Mouse (Mus musculus) T-helper 1 cell (primary cell): ENCODE measurements around the gene Coq8a.

Experiments
- in situ Hi-C: fragments of 300-600 bp; cut with MboI, MseI; formaldehyde crosslinking; loops from one replicate; pipeline ENCODE4 v1.15.1; 2025; ENCODE audit warnings: high pct_unique_total_duplicates

The Coq8a gene

DNA sequence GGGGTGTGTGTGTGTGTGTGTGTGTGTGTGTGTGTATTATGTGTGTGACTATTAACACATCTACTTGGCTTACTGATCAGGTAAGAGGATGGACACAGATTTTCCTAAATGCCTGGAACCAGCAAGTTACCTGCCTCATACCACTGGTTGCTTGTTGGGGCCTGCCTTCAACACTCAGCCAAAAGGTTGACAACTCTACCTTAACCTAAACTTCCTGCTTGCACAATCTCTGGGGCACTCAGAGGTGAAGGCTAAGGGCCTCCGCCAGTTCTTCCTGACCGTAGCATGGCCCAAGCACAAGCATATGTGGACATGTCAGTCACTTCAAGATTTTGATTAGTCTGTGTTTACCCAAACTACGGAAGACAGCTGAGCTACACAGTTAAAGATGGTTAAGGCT is 1.4 kb downstream of the Coq8a start:
- in situ Hi-C loops: no loop called here

DNA sequence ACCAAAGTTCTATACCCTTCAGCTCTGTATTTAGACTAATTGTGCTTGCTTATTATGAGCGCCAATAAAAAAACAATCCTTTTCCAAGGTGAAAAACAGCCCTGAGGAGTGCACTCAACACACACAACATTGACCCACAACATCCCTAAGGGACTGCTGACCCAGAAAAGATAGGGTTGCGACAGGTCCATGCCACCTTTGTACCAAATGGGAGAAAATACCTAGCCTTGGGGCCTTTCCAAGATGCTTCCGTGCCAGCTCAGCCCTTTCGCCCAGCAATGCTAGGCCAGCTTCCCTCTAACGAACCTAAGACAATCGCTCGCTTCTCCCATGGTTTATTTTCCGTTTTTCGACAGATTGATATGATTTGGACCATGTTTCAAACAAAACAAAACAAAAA is 2.9 kb downstream of the Coq8a start:
- in situ Hi-C loops: no loop called here

DNA sequence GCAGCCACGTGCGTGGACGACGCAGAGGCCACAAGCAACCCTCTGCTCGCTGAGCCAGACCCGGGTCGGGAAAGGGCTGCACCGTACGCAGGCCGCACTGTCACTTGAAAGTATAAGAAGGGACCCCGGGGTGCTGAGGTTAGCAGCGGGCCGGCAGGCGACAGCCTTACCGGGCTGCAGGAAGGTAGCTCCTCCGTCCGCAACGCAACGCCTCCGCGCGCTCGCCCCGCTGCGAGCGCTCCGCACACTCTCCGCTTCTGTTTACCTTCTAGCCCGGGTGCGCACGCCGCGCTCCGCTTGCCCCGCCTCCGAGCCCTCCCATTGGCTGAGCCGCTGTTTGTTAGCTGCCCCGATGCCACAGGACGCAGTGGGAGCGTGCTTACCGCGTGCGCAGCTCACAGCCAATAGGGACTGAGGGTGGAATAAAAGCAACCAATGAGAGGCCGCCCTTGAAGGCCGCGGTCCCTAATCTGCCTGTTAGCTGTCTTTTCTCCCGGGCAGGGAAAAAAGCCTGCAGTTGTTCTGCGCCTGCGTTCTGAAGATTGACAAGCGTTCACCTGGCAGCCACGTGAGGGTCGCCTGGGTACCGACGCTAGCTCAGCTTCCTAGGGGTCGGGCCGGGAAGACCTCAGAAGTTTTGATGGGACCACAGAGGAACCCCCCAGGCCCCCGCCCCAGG is 3.6 kb downstream of the Coq8a start:
- in situ Hi-C loops: no loop called here

DNA sequence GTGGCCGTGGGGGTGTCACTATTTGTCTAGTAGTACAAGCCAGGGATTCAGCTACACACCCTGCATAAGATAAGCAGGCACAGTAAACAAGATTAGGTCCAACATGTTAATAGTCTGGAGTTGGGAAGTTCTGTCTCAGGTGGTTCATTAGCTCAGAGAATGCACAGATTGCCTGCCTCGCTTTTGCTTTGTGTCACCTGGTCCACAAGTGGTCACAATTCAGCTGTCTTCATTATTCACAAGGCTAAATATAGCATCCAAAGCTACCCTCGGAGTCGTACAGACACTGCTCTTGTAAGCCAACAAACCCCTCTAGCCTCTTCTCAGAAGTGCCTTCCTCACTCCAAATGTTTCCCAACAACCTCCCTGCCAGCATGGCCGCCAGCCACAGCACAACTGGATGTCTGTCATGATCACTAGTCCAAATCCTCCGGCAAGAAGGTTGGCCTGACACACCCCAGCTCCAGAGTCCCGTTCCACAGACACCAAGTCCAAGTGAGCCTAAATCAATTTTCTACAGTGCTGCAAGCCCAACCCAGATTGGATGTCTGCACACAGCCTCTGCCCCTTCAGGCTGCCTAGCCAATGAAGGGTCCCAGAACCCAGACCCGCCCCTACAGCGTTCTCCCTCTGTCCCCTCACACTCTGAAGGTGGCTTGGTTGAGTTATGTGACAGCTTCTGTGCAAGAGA is 4.5 kb downstream of the Coq8a start:
- in situ Hi-C loops: no loop called here

DNA sequence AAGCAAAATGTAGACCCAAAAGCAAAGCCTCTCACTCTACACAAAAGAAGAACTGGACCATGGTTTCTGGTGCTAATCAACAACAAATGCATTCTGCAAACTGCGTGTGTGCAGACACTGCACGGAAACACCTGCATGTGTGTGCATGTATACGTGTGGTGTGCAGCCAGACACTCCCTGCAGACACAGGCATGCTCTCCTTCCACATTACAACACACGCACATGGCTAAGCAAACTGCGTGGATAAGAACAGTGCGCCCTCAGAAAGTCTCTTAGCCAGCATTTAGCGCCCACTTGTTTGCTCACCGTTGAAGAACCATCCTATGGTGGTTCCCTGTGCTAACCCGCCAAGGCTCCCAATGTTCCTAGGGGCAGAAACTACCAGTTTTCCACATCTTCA is 5.4 kb downstream of the Coq8a start:
- in situ Hi-C loops: no loop called here

DNA sequence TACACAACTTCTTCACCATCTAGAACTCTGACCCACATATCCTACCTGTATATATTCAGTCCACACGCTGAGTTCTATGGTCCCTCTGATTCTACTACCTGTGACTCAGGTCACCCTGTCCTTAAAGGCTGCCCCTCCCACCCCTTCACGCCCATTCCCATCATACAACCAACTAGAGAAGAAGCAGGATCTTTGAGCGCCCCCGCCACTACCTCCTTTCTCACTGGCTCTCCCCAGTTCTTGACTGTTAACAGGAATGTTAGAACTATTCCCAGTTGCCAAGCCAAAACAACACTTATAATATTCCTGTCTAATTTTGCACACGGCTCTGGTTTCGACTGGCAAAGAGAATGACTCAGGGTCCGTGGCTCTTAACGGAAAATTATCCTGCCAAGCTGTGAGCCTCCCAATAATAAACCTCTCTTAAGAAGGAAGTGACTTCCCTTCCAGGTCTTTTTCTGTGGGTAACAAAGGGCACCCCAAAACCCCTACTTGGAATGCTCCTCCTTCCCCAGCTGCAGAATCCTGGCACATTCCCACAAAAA is 5.9 kb downstream of the Coq8a start:
- in situ Hi-C loops: no loop called here

DNA sequence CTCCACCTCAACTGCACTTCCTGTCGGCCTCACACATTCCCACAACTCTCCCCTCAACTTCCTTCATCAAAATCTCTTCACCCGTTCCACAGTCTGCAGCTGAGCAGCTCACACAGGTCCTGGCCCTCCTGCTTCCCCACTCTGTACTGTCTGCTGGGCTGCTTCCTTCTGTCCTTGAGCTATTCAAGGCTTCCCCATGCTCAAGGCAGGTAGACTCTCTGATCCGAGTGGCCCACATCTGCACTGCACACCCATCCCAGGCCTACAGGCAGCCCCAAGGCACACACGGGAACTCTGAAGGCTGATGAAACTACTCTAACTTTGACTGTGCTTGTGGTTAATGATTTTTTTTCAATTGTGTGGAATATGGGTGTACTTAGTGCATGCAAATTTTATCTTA is 6.5 kb downstream of the Coq8a start:
- in situ Hi-C loops: no loop called here

DNA sequence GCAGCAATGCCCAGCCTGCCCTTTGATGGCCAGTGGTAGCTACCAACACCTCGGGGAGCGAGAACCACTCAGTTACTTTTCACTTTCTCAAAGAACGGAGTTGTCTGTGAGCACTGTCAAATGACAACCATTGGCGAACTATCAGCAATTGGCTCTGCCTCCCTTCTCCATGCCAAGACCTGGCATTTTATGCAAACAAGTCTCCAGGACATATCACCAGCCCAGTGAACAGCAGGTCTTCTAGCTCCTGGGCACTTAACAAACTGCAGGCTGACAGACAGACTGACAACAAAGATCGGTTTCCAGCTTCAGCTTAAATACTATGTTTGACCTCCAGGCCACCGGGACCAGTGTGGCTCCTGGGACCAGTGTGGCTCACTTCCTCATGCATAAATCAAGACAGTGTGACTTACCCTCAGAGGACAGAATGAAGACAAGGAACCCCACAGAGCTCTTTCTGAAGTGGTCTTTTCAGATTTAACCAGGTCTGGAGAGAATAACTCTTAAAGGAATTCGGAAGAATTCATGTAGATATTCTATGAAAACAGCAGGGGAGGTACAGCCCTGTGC is 7.7 kb downstream of the Coq8a start:
- in situ Hi-C loops: no loop called here

DNA sequence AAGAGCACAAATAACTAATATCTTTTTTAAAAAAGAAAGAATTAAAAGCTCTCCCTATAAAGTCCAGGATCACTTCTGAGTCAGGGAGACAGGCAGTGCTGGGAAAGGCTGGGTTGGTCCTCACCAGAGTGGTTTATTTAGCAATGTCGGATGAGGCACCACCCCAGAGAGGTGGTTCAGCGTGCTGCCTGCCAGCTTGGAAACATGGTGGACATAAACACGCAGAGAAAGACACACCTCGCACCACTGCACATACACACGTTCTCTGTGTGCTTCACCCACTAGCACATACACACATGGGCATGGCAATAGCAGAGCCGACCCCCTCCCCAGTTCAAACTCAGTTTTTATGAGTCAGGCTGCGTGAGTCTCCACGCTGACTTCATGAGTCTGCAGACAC is 8.3 kb downstream of the Coq8a start:
- in situ Hi-C loops: no loop called here

DNA sequence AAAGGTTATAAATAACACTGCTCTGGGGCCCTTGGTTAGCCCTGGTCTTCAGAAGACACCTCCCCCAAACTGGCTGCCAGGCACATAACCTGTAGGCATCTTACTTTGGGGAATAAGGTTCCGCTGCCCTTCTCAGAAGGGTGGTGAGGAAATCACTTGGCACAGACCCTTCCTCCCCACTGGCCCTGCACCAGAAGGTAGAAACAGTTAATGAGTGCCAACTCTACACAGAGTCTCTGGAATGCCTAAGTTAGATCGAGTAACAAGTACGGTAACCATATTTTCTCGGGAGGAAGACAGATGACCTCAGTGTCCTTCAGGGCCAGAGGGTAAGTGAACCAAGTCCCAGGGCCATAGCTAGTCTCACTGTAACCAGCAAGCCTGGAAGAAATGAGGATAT is 10.5 kb downstream of the Coq8a start:
- in situ Hi-C loops: no loop called here

DNA sequence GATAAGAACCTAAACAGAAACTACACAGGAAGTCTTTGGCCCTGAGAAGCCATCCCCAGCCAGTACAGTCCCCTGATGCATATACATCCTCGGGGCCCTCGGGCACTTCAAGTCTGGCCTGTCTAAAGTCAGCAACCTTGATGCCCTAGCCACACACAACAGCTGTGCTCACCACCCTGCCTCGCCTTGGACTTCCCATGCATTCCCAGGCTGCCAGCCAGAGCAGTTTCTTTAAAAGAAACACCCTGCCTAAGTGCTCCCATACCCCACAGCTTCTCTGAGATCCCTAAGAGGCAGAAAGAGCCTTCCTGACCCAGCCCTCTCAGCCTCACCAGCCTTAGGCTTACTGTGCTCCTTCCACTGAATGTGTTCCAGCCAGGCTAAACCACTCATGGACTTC is 13.0 kb downstream of the Coq8a start:
- in situ Hi-C loops: no loop called here

DNA sequence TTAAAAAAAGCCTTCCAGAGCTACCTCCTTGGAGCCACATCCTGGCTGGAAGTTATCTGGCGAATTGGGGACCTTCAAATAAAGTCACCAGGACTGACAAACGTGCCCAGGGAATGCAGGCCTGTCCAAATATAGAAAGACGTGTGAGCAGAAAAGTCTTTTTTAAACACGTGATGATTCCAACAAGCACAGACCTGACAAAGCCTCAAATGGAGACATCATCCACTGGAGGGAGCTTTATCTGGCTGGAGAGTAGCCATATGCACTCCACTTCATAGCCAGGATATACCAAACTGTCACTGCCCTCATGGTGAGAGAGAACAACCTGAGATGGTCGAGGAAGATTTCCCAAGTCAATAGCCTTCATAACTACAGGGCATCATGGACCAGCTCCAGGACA is 13.5 kb downstream of the Coq8a start:
- in situ Hi-C loops: no loop called here

DNA sequence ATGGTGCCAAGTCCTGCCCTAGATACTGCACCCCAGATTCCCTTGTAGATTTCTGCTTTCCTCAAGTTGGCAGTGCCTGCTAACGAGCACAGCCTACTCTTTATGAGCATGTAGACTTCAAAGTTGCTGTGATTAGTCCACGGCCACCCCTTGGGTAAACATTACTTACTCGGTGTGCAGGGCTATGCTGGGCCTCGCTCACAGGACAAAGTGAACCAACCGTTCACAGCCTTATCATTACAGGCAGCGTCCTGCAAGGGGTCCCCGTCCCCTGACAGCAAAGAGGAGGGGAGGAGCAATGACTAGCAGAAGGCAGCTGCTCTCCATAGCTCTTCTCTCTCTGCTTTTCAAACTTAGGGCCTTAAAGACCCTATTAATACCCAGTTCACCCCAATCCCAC is 14.6 kb downstream of the Coq8a start:
- in situ Hi-C loops: no loop called here

DNA sequence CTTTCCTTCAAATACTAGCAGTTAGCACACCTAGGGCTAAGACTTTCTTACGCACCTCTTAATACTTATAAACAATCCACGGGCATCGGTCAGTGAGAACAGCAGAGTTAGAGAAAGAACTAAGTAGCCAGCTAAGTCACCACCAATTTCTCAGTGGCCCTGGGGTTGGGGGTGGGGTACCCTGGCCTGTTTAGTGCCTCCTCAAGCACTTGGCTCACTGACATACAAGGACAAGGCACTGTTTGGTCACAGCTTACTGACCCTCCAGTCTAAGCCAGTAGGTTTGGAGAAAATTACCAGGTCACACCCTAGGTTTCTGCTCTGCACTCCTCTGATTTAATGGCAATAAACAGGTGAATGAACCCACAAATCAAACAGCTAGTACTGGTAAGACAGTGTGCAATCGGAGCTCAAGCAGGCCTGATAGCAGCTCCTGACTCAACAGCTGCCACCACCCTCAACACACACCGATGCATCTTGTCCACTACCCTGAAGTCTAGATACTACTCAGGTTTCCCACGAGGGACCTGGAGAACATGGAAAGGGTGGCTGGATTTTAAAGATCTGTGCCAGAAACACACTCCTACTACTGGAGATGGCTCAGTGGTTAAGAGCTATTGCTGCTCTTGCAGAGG is 15.8 kb downstream of the Coq8a start:
- in situ Hi-C loops: no loop called here

DNA sequence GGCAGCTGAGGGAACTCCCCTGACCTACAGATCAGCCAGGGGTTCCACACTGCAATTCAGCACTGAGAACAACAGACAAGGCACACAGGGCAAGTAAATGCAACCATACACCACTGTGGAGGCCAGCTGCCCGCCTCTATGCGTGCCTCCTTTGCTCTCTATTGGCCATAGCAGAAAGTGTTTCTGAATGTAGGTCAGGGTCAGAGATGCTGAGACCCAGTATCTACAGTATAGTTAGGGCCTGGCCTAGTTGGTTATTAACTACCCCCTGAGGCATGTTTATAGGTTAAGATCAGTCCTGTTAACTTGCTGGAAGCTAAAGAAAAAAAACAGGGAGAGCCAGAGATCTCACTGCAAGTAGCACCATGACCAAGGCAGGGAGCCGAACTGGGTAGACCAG is 16.7 kb downstream of the Coq8a start:
- in situ Hi-C loops: no loop called here

DNA sequence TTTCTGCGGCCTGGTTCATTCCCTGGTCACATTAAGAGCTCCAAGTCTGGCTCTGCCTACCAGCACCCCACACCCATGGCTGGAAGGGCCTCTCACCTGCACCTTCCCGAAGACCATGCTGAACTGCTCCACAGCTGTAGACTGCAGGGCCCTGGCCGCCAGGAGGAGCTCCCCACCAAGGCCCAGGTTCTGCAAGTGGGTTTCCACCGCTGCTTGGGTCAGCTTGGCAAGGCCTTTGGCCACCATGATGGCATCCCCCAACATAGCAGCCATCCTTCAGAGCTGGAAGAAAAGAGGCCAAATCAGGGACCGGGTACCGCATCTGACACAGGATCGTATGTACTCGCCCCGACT is 17.5 kb downstream of the Coq8a start:
- in situ Hi-C loops: no loop called here

DNA sequence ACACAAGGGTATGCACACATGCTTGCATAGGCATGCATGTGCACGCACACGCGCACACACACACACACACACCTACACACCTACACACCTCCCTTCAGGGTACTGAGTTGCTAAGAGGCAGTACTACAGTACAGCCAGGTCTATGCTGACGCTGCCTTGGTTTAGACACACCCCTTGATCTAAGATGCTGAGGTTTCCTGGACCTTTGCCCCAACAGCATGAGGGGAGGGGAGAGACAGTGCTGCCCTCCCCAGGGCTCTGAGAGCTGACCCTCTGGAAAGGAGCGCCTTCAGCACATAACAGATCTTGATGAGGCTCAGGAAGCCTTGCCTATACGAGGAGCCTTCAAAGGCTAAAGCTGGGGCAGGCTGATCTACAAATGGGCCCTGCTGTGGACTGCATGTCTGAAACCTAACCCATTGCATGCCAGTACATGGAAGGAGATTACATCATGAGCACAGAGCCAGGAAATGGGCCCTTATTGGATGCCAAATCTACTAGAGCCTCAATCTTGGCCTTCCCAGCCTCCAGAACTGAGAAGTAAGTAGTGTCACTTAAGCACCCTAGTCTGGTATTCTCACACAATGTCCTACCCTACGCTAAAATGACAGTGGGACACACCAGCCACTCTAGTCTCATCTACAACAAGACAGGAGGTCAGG is 18.0 kb downstream of the Coq8a start:
- in situ Hi-C loops: no loop called here

DNA sequence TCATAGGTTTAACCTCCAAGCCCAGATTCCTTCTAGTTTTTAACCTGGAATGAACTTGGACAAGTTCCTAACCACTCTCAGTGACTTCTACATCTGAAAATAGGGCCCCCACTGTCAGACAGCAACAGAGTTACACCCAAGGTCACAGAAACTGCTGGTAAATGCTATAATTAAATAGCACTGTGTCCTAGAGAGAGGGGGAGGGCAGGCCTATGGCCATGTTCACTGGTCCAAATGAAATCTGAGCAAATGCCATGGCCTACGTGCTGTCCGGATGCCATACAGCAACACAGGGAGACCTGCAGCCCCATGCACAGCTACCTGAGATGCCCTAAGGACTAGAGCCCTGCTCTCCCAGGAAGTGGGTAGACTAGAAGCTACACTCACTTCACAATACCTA is 19.6 kb downstream of the Coq8a start:
- in situ Hi-C loops: loop anchor here (5.0 kb wide), 1 partner anchor 37 kb away; no protein-coding TSS in a partner anchor

DNA sequence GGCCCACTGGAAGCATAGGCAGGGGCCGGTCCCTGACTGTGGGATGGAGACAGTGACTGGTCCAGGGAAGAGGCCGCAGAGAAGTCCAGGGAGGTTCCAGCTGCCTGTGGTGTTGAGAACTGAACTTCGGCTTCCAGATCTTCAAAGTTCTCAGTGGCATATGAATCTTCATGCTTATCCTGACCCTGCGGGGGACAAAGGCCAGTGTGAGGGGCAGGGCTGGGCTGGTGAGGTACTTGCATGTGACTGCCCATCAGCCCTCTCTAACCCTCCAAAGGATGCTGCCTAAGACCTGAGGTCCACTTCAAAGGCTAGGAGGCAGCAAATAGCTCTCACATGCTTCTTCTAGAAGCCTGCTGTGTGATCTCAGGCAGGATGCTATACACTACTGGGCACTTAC is 20.3 kb downstream of the Coq8a start:
- in situ Hi-C loops: loop anchor here (5.0 kb wide), 1 partner anchor 38 kb away; no protein-coding TSS in a partner anchor

DNA sequence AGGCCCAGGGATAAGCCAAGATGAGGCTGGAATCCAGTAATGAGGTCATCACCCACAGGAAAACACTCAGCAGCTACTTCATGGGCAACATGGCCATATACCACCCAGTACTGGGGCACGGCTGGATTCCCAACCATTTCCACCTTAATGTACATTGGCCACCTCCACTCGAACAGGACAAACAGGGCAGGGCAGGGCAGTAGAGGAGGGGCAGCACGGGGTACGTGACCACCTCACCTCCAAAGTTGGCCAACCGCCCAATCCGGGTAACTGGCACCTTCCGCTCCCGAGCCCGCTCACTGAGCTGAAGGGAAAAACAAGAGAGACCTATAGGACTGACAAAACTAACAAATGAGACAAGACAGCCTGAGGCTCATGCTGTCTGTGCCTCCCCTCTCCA is 21.1 kb downstream of the Coq8a start:
- in situ Hi-C loops: loop anchor here (5.0 kb wide), 1 partner anchor 39 kb away; no protein-coding TSS in a partner anchor

DNA sequence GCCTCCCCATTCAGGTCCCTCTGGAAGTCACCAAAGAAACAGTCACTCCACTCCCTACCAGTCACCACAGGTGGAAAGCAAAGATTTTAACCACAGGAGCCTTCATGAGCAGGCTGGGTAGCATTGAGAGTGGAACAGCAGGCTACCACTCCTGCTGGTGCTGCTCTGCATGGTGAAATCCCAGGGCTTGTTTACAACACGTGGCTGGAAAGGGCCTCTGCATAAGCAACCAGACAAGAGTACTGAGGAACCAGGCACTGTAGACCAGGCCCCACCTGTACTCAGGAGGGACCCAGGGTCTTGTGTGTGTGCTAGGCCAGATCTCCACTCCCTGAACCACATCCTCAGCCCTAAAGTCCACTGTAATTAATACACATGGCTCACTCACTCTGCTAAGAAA is 22.6 kb downstream of the Coq8a start:
- in situ Hi-C loops: loop anchor here (5.0 kb wide), 1 partner anchor 41 kb away; no protein-coding TSS in a partner anchor

DNA sequence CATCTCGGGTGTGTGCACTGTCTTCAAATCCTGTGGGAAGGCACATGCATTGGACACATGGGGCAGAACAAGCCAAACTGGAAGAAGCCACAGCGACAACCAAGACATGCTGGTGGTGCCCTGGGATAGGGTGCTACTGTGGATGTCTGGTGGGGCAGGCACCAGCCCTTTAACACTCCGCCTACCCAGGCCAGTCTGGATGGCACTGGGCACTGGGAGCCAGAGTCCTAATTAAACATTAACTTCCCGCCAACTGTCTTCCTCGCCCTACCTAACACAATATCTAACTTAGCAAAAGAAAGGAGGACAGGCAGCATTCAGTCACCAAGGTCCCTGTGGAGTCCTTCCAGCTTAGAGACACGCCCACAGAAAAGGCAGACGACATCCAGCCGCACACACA is 23.8 kb downstream of the Coq8a start:
- in situ Hi-C loops: loop anchor here (5.0 kb wide), 1 partner anchor 42 kb away; no protein-coding TSS in a partner anchor
